Mouse (Mus musculus): ENCODE measurements around the gene Csnk1e.
"Not testable (repeated sequence)": the region's sequence is repeated elsewhere in the genome, so short reads cannot be mapped to it uniquely, and the experiment has no call there.

Gene Csnk1e

DNA sequence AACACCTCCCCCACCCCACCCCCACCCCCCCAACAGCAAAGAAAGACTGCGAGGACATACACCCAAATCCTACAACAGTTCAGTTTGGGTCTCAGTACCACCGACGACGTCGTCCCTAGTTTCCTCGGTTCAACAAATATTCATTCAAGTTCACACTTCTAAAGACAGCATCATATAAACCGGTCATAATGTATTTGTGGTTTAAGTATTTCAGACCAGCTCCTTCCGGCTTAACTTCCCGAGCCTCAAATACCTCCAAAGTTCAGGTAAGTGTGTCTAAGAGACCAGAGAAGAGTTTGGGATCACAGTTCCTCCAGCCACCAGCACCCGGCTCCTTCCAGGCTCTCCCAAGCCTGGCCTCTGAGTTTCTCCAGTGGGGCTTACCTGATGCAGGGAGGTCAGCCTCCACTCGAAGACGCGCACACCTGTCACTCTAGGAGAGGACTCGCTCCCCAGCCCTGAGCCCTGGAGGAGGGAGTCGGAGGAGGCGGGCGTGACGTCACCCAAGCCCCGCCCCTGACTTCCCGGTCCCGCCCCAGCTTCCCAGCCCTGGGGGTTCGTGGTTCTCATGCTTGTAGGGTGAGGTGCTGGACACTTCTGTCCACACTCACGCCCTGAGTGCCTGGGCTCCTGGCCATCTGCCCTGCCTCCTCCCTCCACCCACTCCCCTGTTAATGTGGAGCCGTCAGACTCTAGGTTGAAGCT lies at the start of gene Csnk1e:
Csnk1e (minus strand) TSS at position 461 of the 705 bp plus-strand sequence.
- in situ Hi-C loops (cut with MboI, MseI) = no loop called here

- in situ Hi-C loops (cut with MboI, MseI) = no loop called here
Measured at GRCm38 (mm10) chr15:79504707-79505452, 49.5 kb upstream of the Csnk1e start, which contains the start of gene Kcnj4. Gene Kcnj4 (minus strand): TSS chr15:79505241.

- in situ Hi-C loops (cut with MboI, MseI) = no loop called here
Measured at GRCm38 (mm10) chr15:79503438-79503837, 48.1 kb upstream of the Csnk1e start.

- in situ Hi-C loops (cut with MboI, MseI) = no loop called here
Measured at GRCm38 (mm10) chr15:79502891-79503341, 47.5 kb upstream of the Csnk1e start.

GRCm38 (mm10) chr15:79500110-79500509 lies 44.7 kb upstream of the Csnk1e start:
- in situ Hi-C loops (cut with MboI, MseI) = no loop called here

DNA sequence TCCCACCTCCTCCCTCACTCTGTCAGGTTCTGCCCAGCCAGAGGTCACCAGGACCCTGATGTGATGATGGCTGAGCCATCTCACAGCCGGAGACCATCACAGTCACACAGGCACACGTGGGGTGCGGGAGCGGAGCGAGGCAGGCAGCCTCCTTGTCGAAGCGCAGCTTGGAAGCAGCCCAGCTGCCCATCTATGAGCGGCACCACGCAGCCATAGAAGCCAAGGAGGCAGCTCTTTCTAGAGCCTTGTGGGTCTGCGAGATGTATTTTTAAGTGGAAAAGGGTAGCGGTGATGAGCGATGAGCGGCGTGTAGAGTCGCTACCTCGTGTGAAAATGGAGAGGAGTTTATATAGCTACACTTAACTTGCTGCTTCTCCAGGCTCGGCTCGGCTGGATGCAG lies 38.2 kb upstream of the Csnk1e start:
- in situ Hi-C loops (cut with MboI, MseI) = no loop called here

DNA sequence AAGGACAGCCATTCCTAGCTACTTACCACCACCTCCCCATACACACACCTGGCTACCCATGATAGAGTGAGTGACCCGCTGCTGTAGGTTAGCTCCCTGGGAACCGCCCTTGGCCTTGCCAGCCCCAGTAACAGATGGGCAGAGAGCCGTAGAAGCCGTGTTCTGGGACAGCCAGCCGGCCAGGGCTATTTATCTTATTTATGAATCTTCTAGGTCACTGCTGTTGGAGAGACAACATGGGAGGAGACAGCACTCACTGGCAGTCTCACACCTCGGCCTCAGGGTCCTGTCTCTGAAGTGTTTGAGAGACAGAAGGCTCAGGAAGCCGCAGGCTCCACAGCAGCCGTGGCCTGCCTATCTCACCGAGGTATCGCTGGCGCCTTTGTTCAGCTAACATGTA lies 34.1 kb upstream of the Csnk1e start:
- in situ Hi-C loops (cut with MboI, MseI) = no loop called here

DNA sequence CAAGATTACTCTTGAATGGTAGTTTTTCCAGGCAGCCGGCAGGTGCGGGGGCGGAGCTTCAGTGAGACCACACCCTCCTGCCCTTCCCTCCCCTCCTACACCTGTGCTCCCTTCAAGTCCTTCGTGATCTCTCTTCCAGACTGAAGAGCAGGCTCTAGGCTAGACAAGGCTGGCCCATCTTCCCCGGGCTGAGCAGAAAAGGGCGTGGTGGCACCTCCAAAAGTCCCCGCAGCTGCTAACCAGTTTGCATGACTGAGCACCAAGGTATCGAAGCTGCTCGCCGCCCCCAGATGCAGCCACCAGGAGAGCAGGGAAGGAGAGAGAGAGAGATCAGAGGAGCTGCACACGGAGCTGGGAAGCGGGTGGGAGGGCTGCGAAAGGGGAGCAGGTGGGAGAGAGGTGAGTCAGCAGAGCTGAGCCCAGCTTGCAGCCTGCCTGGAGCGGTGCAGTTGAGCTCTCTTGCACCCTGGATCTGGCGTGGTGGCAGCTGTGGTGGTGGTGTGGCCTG lies 25.9 kb upstream of the Csnk1e start:
- in situ Hi-C loops (cut with MboI, MseI) = no loop called here

- in situ Hi-C loops (cut with MboI, MseI) = no loop called here
Measured at GRCm38 (mm10) chr15:79477227-79477626, 21.9 kb upstream of the Csnk1e start.

- in situ Hi-C loops (cut with MboI, MseI) = no loop called here
Measured at GRCm38 (mm10) chr15:79473638-79474355, 18.4 kb upstream of the Csnk1e start.

DNA sequence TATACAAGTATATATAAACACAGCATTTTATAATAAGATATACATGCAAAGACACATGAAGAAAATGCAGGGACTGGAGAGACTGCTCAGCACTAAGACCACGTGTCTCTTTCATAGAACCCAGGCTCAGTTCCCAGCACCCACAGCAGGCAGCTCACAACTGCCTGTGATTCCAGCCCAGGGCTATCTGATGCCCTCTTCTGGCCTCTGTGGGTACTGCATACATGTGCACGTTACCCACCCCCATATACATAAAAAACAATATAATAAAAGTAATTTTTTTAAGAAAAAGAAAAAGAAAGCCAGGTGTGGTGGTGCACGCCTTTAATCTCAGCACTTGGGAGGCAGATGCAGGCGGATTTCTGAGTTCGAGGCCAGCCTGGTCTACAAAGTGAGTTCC lies 17.7 kb upstream of the Csnk1e start:
- in situ Hi-C loops (cut with MboI, MseI) = no loop called here

GRCm38 (mm10) chr15:79471095-79471494 lies 15.7 kb upstream of the Csnk1e start:
- in situ Hi-C loops (cut with MboI, MseI) = no loop called here

GRCm38 (mm10) chr15:79470583-79470982 lies 15.2 kb upstream of the Csnk1e start:
- in situ Hi-C loops (cut with MboI, MseI) = no loop called here

- in situ Hi-C loops (cut with MboI, MseI) = loop anchor here (5.0 kb wide), 1 partner anchor 237 kb away; no protein-coding TSS in a partner anchor
Measured at GRCm38 (mm10) chr15:79469577-79469976, 14.2 kb upstream of the Csnk1e start.

DNA sequence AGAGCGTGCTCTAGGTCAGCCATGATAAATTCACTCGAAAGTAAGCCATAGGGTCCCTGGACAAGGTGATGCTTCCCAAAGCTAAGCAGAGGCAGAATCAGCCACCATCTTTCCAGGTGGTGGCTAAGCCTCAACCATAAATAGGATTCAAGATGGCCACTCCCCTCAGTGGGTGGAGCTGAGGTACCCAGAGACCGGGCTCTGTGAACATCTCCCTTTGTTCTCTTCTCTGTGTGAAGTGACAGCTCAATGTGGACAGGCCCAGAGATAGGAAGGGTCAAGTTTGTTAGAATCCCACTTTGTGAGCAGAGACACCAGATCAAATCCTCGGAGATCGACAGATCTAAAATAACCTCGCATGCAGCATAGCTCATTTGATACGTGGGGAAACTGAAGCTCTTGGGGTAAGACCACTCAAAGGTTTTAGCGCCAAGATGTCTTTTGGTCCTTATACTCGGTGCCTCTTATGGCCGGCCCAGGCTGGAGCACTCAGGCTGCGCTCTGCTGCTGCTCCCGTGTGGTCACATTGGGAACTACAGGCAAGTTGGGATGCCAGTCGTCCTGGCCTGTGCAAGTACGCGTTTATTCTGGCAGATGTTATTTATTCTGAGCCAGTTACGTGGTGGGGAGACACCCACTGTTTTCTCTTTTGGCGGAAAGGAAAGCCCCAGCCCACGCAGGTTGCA lies 11.4 kb upstream of the Csnk1e start:
- in situ Hi-C loops (cut with MboI, MseI) = loop anchor here (5.0 kb wide), 1 partner anchor 234 kb away; no protein-coding TSS in a partner anchor

GRCm38 (mm10) chr15:79456546-79456945 lies 1.2 kb upstream of the Csnk1e start:
- in situ Hi-C loops (cut with MboI, MseI) = no loop called here

DNA sequence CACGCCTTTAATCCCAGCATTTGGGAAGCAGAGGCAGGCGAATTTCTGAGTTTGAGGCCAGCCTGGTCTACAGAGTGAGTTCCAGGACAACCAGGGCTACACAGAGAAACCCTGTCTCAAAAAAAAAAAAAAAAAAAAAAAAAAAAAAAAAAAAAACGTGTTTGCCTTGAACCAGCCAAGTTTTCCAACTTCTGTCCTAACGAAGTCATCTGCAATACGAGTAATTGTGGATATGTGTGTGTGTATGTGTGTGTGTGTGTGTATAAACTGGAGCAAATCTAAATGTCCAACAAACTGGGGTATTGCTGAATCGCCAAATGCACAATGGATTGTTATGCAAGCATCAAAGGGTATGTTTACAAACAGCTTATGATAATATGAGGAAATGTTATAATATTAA lies 738 bp upstream of the Csnk1e start:
- in situ Hi-C loops (cut with MboI, MseI) = not testable (repeated sequence)

DNA sequence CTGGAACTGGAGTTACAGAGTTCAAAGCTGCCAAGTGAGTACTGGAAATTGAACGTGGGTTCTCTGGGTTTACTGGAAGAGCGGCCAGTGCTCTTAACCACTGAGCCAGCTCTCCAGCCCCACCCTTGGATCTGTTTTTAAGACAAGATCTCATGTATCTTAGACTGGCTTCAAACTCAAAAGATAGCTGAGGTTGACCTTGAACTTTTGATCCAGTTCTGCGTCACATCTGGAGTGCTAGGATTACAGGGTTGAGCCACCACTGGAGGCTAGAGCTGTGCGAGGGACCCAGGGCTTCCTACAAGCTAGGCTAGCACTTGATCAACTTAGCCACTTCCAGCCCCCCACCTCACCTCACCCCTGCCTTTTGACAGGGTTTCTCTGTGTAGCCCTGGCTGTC lies 1.5 kb downstream of the Csnk1e start:
- in situ Hi-C loops (cut with MboI, MseI) = no loop called here

- in situ Hi-C loops (cut with MboI, MseI) = no loop called here
Measured at GRCm38 (mm10) chr15:79448041-79448440, 7.3 kb downstream of the Csnk1e start.

GRCm38 (mm10) chr15:79445786-79446654 lies 9.3 kb downstream of the Csnk1e start:
- in situ Hi-C loops (cut with MboI, MseI) = no loop called here

Measured in regulatory T cell (primary cell).